Mouse (Mus musculus): ENCODE measurements around the gene Tbcd.

Gene Tbcd

GRCm38 (mm10) chr11:121536528-121536927 lies 84.8 kb downstream of the Tbcd start:
- DNase-seq (ENCODE audit: low read depth, low spot score): no peak

GRCm38 (mm10) chr11:121542471-121542870 lies 90.7 kb downstream of the Tbcd start:
- no peak for DNase-seq (ENCODE audit: low read depth, low spot score)

- no peak for DNase-seq (ENCODE audit: low read depth, low spot score)
These were observed 91.6 kb downstream of the Tbcd start for GRCm38 (mm10) chr11:121543287-121543856.

- DNase-seq (ENCODE audit: low read depth, low spot score): no peak
These were observed 92.2 kb downstream of the Tbcd start for GRCm38 (mm10) chr11:121543922-121544321.

- no peak for DNase-seq (ENCODE audit: low read depth, low spot score)
These were observed 93.1 kb downstream of the Tbcd start for GRCm38 (mm10) chr11:121544755-121545397.

GRCm38 (mm10) chr11:121545398-121546034 lies 93.8 kb downstream of the Tbcd start:
- DNase-seq (ENCODE audit: low read depth, low spot score): no peak

- DNase-seq (ENCODE audit: low read depth, low spot score): no peak
These were observed 95.5 kb downstream of the Tbcd start for GRCm38 (mm10) chr11:121547234-121547633.

GRCm38 (mm10) chr11:121547925-121548324 lies 96.2 kb downstream of the Tbcd start:
- DNase-seq (ENCODE audit: low read depth, low spot score): no peak

- DNase-seq (ENCODE audit: low read depth, low spot score): no peak
These were observed 97.5 kb downstream of the Tbcd start for GRCm38 (mm10) chr11:121548996-121549842.

GRCm38 (mm10) chr11:121549843-121550647 lies 98.3 kb downstream of the Tbcd start:
- DNase-seq (ENCODE audit: low read depth, low spot score): no peak

- no peak for DNase-seq (ENCODE audit: low read depth, low spot score)
These were observed 99.6 kb downstream of the Tbcd start for GRCm38 (mm10) chr11:121551206-121551799.

- no peak for DNase-seq (ENCODE audit: low read depth, low spot score)
These were observed 100.4 kb downstream of the Tbcd start for GRCm38 (mm10) chr11:121552167-121552566.

- DNase-seq (ENCODE audit: low read depth, low spot score): no peak
These were observed 101.2 kb downstream of the Tbcd start for GRCm38 (mm10) chr11:121552846-121553457.

GRCm38 (mm10) chr11:121553458-121553857 lies 101.7 kb downstream of the Tbcd start:
- no peak for DNase-seq (ENCODE audit: low read depth, low spot score)

- DNase-seq (ENCODE audit: low read depth, low spot score): no peak
These were observed 105.0 kb downstream of the Tbcd start for GRCm38 (mm10) chr11:121556727-121557126.

- peak; percentile 33 for DNase-seq (ENCODE audit: low read depth, low spot score)
These were observed 106.2 kb downstream of the Tbcd start for GRCm38 (mm10) chr11:121557946-121558345.

GRCm38 (mm10) chr11:121558522-121558921 lies 106.8 kb downstream of the Tbcd start:
- DNase-seq (ENCODE audit: low read depth, low spot score): no peak

- no peak for DNase-seq (ENCODE audit: low read depth, low spot score)
These were observed 108.0 kb downstream of the Tbcd start for GRCm38 (mm10) chr11:121559527-121560293.

GRCm38 (mm10) chr11:121560294-121560663 lies 108.5 kb downstream of the Tbcd start:
- peak; percentile 17 for DNase-seq (ENCODE audit: low read depth, low spot score)

GRCm38 (mm10) chr11:121563312-121563711 lies 111.6 kb downstream of the Tbcd start:
- DNase-seq (ENCODE audit: low read depth, low spot score): no peak
